Mouse (Mus musculus): Measurements from ENCODE around the gene Tmed4.
A peak's percentile ranks its signal among the peaks of the same experiment; 100 is the strongest.

Tmed4 gene

DNA sequence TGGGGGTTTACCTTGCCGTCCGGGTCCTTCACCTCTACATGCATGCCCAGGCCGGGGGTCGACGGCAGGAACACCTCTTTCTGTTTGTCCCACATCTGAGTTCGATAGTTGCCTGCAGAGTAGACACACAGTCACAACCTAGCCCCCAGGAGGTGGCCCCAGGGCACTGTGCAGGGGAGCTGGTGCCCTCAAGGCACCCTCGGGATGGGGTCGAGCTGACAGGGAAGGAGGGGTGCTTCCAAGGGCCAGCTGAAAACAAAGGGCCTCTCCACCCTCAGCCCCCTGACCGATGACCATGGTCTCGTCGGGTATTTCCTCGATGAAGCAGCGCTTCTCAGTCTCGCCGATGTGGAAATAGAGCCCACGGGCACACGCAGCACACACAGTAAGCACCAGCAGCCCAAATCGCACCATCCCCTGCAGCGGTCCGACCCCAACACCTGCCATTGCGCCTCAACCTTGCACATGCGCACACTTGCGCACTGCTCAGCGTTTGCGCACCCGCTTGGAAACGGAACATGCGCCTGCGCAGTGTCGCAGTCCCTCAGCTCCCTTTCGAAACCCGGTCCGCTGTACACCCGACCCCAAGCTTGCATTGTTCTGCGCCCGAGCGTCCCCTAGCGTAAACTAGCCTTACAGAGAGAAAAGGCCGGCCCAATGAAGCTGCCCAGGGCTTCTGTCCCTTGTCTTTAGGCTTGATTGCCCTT is at the start of gene Tmed4:
Gene Tmed4, minus strand, starts transcription at position 484 of the 707 bp plus-strand sequence.
- peak; percentile 98 for DNase-seq (ENCODE audit: low read depth, low spot score)

DNA sequence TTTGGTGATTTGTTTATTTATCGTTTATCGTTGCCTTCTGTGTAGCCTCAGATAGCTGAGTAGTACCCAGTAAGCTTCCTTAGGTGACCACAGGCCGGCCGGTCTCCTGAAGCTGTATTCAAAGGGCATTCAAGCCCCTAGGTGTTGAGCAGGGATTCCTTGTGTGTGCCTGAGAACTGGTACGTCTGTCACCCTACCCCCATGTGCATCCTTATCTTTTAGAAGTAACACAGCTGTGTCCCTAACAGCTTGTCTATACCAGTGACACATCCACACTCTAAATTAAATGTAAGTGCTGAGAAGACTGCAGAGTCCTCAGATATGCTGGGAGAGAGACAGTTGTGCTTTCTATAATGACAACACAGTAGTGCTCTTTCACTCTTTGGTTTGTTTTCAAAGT is 48.7 kb upstream of the Tmed4 start:
- no peak for DNase-seq (ENCODE audit: low read depth, low spot score)

DNA sequence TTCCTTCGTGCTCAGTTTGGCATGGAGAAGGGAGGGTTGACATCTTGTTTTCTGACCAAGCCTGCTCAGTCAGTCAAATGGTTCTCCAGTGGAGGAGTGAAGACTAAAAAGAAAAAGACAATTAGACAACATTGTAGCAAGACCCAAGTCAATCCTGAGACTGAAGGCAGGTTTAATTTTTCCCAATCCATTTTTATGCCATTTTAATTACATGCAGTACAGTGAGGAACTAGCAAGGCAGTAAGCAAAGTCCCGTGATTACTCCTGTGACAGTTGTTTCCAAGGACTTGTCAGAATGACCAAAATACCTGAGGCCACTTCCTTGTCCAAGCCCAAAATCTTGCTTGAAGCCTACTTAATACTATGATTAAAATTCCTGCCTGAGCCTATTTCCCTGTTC is 47.4 kb upstream of the Tmed4 start:
- DNase-seq (ENCODE audit: low read depth, low spot score) = no peak

DNA sequence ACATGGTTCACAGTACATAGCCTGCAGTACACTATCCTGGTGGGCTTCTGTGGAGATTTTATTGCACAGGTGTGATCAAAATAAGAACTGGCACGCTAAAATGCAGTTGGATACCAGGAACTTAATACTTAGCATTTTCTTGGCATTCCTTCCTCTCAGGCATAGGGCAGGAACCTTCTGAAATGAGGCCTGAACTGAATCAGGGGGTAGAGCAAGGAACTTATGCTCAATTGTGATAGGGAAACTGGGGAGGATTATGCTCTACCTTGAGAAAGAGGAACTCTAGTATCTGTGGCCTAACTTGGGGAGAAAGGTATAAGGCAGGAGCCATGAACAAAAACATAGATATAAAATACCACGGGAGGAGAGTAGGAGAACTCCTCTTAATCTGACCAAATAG is 44.7 kb upstream of the Tmed4 start:
- DNase-seq (ENCODE audit: low read depth, low spot score) = no peak

DNA sequence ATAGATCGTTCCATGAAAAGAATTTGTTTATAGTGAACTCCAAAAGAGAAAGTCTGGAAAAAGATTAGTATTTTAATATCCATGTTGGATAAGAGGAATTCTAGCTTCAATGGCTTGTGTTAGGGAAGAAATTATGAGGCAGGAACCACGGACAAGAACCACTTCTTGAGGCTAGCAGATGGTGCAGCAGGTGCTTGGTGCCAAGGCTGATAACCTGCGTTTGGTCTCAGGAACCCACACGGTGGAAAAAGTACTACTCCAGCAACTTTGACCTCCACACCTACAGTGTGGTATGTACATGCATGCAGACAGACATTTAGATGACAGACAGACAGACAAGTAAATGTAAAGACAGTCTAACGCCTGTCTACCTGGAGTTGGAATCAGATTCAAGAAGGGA is 43.9 kb upstream of the Tmed4 start:
- DNase-seq (ENCODE audit: low read depth, low spot score) = no peak

GRCm38 (mm10) chr11:6316821-6317220 is 42.2 kb upstream of the Tmed4 start:
- no peak for DNase-seq (ENCODE audit: low read depth, low spot score)

GRCm38 (mm10) chr11:6313874-6314406 is 39.3 kb upstream of the Tmed4 start:
- DNase-seq (ENCODE audit: low read depth, low spot score) = no peak

GRCm38 (mm10) chr11:6308181-6308580 is 33.5 kb upstream of the Tmed4 start:
- no peak for DNase-seq (ENCODE audit: low read depth, low spot score)

DNA sequence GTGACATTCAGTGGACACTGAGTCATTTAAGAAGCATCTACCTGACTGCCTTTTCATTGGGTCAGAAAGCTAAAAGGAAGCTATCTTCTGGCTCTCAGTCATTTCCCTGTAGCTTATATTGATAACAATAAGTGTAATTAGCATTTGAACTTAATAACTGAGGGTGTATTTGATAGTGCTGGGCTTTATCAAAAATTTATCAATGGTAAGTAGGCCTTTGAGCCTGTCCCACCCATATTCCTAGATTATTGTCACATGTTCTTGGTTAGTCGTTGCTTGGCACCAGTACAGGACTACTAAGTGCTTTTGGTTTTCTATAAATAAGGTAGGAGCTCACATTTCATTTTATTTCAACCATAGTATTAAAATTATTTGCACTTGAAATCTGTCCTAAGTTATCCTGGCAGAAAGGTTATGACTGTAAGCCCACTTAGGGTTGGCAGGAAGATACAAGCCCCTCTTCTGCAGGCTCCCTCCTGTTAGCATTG is 31.3 kb upstream of the Tmed4 start:
- DNase-seq (ENCODE audit: low read depth, low spot score) = no peak

DNA sequence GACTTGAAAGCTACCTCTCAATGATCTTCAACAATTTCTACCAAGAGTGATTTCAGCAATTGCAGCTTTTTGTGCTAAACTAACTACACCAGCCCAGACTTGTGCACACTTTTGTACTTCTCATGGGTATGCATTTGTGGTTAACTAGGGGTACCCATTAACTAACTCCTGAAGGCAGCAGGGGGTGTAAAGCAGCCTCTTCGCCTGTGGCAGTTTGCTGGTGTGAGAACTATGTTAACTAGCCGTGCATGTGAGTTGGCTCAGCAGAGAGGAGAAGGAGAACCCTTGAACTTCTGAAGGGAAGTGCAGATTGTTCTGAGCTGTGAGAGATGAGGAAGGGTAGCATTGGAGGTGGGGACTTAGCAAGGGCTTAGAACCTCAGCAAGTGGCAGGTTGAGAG is 28.1 kb upstream of the Tmed4 start:
- no peak for DNase-seq (ENCODE audit: low read depth, low spot score)

DNA sequence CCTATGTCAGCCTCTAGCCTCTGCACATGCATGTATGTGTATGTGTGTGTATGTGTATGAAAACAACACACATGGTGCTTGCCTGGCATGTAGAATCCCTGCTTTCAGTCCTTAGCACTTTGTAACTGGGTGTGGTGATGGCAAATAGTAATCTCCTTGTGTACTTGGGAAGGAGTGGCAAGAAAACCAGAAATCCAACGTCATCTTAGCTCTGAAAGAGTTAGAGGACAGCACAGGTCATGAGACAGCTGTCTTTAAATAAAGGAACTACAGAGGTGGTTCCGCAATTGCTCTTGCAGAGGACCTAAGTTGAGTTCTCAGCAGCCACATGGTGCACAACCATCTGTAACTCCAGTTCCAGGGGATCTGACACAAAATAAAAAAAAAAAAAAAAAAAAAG is 24.8 kb upstream of the Tmed4 start:
- DNase-seq (ENCODE audit: low read depth, low spot score) = no peak

DNA sequence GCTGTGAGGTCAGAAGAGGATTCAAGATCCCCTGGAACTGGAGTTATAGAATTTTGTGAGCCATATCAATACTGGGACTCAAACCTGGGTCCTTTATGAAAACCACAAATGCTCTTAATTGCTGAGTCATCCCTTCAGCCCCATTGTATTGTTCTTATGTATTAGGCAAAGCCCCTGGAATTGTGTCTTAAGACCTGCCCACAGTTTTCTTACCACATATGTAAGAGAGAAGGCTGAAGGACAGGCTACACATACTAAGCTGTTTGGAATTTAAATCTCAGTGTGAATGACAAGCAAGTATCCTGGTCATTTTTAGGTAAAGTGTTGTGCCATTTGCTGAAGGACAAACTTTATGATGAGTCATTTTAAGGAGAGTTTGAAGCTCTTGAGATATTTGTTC is 21.4 kb upstream of the Tmed4 start:
- peak; percentile 44 for DNase-seq (ENCODE audit: low read depth, low spot score)

GRCm38 (mm10) chr11:6294632-6295031 is 20.0 kb upstream of the Tmed4 start:
- no peak for DNase-seq (ENCODE audit: low read depth, low spot score)

GRCm38 (mm10) chr11:6293601-6294000 is 18.9 kb upstream of the Tmed4 start:
- DNase-seq (ENCODE audit: low read depth, low spot score) = no peak

GRCm38 (mm10) chr11:6292988-6293349 is 18.3 kb upstream of the Tmed4 start:
- no peak for DNase-seq (ENCODE audit: low read depth, low spot score)

GRCm38 (mm10) chr11:6292116-6292987 is 17.7 kb upstream of the Tmed4 start:
- peak; percentile 95 for DNase-seq (ENCODE audit: low read depth, low spot score)

DNA sequence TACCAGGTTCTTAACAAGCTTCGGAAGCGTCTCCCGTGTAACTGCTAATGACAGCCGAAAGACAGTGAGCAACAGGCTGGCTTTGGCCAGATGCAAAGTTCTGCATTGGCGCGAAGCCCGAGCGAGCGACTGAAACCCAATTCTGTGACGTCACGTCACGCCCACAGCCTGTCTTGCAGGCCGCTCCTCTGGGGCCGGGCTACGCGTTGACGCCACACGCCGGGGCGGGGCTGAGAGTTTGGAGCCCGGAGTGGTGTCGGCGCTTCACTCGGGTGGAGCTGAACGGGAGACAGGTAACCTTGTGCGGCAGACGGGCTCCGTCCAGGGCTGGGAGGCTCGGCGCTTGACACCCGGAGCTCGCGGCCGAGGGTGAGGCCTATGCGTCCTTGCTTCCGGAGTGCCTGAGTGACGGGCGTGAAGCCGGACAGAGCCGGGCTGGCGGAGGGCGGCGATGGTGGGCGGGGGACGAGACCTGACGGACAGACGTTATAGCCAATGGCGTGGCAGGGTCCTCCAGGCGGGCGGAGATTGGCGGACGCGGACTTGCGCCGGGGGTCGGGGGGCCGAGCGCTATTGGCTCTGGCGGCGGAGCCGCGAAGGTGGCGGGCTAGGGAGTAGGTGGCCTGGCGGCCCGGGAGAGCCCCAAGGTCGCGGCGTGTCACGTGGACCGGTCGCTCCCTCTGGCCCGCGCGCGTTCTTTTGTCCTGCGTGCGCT is 16.9 kb upstream of the Tmed4 start, which contains the start of gene Ogdh:
Gene Ogdh, plus strand, starts transcription at position 233 of the 715 bp plus-strand sequence.
- DNase-seq (ENCODE audit: low read depth, low spot score) = peak; percentile 98

DNA sequence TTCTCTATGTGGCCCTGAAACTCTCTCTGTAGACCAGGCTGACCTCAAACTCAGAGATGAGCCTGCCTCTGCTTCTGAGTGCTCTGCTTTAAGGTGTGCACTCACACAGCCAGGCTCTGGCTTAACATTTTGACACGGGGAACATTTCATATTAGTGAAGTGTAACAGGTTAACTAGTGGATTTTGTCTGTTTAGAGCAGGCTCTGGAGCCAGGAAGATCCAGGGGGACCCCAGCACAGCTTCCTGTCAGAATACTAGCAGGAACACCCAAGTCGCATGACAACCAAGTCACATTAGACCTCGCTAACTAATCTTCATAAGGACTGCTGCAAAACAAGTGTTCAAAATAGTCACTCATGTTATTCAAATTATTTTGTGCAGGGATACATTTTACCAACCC is 16.2 kb upstream of the Tmed4 start:
- DNase-seq (ENCODE audit: low read depth, low spot score) = no peak

DNA sequence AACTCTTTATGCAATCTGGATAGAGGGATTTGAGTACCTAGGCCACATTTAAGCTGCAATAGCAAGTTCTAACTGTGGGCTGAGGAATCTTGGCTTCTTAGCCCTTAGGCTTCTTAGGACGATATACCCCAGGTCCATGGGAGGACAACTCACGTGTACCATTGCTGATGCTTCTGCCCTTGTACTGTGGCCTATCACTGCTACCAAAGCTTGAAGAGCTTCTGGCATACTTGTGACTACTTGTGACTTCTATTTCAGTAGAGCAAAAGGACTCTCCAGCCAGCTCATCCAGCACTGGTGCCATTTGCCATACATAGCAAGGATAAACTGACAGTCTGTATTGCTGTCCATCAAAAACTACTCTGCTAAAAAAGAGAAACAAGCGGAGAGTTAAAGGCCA is 15.5 kb upstream of the Tmed4 start:
- no peak for DNase-seq (ENCODE audit: low read depth, low spot score)

DNA sequence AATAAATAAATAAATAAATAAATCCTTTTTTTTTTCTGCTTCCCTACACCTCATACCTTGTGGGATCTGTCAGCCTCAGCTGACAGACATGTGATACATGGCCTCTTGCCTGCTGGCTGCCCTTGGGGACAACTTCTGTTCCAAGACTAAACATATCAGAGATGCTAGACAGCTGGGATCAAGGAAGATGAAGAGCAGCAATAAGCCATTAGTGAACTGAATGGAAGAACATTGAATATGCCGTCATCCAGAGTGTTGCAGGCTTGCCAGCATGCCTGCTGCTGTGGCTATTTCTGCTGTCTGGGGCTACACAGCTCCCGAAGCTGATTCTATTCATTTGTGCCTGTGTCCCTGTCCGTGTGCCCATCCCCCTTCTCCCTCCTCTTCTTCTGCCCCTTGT is 8.3 kb upstream of the Tmed4 start:
- DNase-seq (ENCODE audit: low read depth, low spot score) = no peak

DNA sequence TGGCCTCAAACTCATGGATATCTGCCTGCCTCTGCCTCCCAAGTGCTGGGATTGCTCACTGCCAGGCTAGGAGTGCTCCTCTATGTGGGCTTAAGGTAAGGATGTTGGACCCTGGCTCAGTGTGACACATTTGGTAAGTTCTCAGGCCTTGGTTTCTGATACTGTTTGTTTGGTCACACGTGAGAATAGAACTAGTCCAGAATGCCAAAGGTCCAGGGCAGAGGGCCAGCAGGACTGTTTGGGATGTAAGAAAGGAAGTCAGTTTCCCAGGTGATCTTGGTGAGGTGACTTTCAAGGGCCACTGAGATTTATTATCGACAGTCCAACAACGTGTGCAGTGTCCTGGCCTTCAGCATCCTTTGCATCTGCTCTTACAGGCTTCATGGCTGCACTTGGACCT is 1.8 kb upstream of the Tmed4 start:
- DNase-seq (ENCODE audit: low read depth, low spot score) = no peak

DNA sequence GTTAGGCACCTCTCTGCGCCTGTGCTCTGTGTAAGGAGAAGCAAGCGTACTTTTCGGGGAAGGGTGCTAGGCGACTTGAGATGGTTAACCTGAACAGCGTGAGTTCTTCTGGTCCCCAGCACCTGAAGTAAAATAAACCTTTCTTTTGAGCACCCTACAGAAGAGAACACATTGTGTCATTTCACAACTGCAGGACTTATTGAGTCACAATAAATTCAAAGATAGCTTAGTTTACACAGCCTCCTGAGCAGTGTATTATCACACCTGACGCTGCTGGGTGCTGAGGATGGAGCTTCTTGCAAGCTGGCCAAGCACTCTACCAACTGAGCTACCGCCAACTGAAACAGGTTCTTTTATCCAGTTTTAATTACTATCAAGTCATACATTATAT is 419 bp upstream of the Tmed4 start:
- DNase-seq (ENCODE audit: low read depth, low spot score) = no peak

Measured in R1 (cell line).